Mouse (Mus musculus): Measurements from ENCODE around the gene Lrrtm1. TPM values are rescaled to one million over a fixed set of nuclear protein-coding genes. Genes with fewer than 3 reads are reported as not detected.

The Lrrtm1 gene
- total RNA-seq (2023), result not detected

GRCm38 (mm10) chr6:77242601-77243406 lies at the start of gene Lrrtm1:
TSS of gene Lrrtm1 (plus strand) at chr6:77242689.

Measured in CD8-positive naive resting alpha-beta T cell, adult 57 days (primary cell).